Mouse (Mus musculus): ENCODE results near the gene Zfp512b.

Zfp512b gene

GRCm38 (mm10) chr2:181592231-181593041, at the start of gene Zfp512b:
Gene Zfp512b, minus strand, starts transcription at chr2:181592803.
- DNase-seq (ENCODE audit: low read depth, low spot score) = peak; percentile 86

- no peak for DNase-seq (ENCODE audit: low read depth, low spot score)
Observed at GRCm38 (mm10) chr2:181635865-181636264, 43.3 kb upstream of the Zfp512b start.

- no peak for DNase-seq (ENCODE audit: low read depth, low spot score)
Observed at GRCm38 (mm10) chr2:181632624-181633023, 40.0 kb upstream of the Zfp512b start.

- no peak for DNase-seq (ENCODE audit: low read depth, low spot score)
Observed at GRCm38 (mm10) chr2:181628471-181628870, 35.9 kb upstream of the Zfp512b start.

- DNase-seq (ENCODE audit: low read depth, low spot score) = peak; percentile 39
Observed at GRCm38 (mm10) chr2:181623401-181623800, 30.8 kb upstream of the Zfp512b start.

- DNase-seq (ENCODE audit: low read depth, low spot score) = no peak
Observed at GRCm38 (mm10) chr2:181618761-181619495, 26.3 kb upstream of the Zfp512b start.

- no peak for DNase-seq (ENCODE audit: low read depth, low spot score)
Observed at GRCm38 (mm10) chr2:181602367-181602766, 9.8 kb upstream of the Zfp512b start.

- no peak for DNase-seq (ENCODE audit: low read depth, low spot score)
Observed at GRCm38 (mm10) chr2:181601751-181602145, 9.1 kb upstream of the Zfp512b start.

GRCm38 (mm10) chr2:181600828-181601750, 8.5 kb upstream of the Zfp512b start:
- peak; percentile 98 for DNase-seq (ENCODE audit: low read depth, low spot score)

GRCm38 (mm10) chr2:181600226-181600758, 7.7 kb upstream of the Zfp512b start:
- DNase-seq (ENCODE audit: low read depth, low spot score) = no peak

GRCm38 (mm10) chr2:181598454-181599351, 6.1 kb upstream of the Zfp512b start, which contains the start of gene Samd10:
Gene Samd10, minus strand, starts transcription at chr2:181599212.
- peak; percentile 83 for DNase-seq (ENCODE audit: low read depth, low spot score)

GRCm38 (mm10) chr2:181597378-181598061, 4.9 kb upstream of the Zfp512b start:
- DNase-seq (ENCODE audit: low read depth, low spot score) = peak; percentile 45

GRCm38 (mm10) chr2:181596221-181596960, 3.8 kb upstream of the Zfp512b start:
- no peak for DNase-seq (ENCODE audit: low read depth, low spot score)

- DNase-seq (ENCODE audit: low read depth, low spot score) = peak; percentile 44
Observed at GRCm38 (mm10) chr2:181594946-181595696, 2.5 kb upstream of the Zfp512b start.

GRCm38 (mm10) chr2:181593937-181594336, 1.3 kb upstream of the Zfp512b start:
- no peak for DNase-seq (ENCODE audit: low read depth, low spot score)

- no peak for DNase-seq (ENCODE audit: low read depth, low spot score)
Observed at GRCm38 (mm10) chr2:181593042-181593421, 429 bp upstream of the Zfp512b start.

GRCm38 (mm10) chr2:181591528-181592085, 996 bp downstream of the Zfp512b start, which contains the start of gene Prpf6:
Gene Prpf6, plus strand, starts transcription at chr2:181591868.
- DNase-seq (ENCODE audit: low read depth, low spot score) = peak; percentile 42

- DNase-seq (ENCODE audit: low read depth, low spot score) = no peak
Observed at GRCm38 (mm10) chr2:181590471-181590870, 2.1 kb downstream of the Zfp512b start.
